Mouse (Mus musculus) forebrain, embryonic 10.5 days (tissue): Measurements from ENCODE around the gene Neurl1a. TPM values are rescaled to one million over a fixed set of nuclear protein-coding genes. Genes with fewer than 3 reads are reported as not detected.

ENCODE experiments used
- DNase-seq: peaks from one replicate; pipeline ENCODE4 v3.0.0-alpha.2; 2017; ENCODE audit warnings: low spot score; ENCODE audit errors: extremely low spot score
- H3K27ac ChIP-seq: fragments of 300-500 bp; sonication (generic); 2 replicates; pipeline ENCODE4 v1.5.1; 2016; ENCODE audit warnings: mild to moderate bottlenecking
- H3K27me3 ChIP-seq: fragments of 300-500 bp; sonication (generic); 2 replicates; pipeline ENCODE4 v1.6.1; 2016; ENCODE audit warnings: mild to moderate bottlenecking; ENCODE audit not compliant: poor library complexity, severe bottlenecking
- H3K36me3 ChIP-seq: fragments of 300-500 bp; sonication (generic); replicated peaks from 2 replicates; pipeline ENCODE4 v1.6.1; 2016; ENCODE audit warnings: mild to moderate bottlenecking, moderate library complexity
- H3K4me1 ChIP-seq: fragments of 300-500 bp; sonication (generic); 2 replicates; pipeline ENCODE4 v1.6.1; 2016
- H3K4me3 ChIP-seq: fragments of 300-500 bp; sonication (generic); 2 replicates; pipeline ENCODE4 v1.5.1; 2016; ENCODE audit warnings: mild to moderate bottlenecking, moderate library complexity
- H3K9me3 ChIP-seq: fragments of 300-500 bp; sonication (generic); 2 replicates; pipeline ENCODE4 v1.6.1; 2016; ENCODE audit warnings: mild to moderate bottlenecking, moderate library complexity
- WGBS: fragments of 180-500 bp; shearing (Covaris S2); methylation state at CpG from one replicate; pipeline ENCODE4 v1.1.7; 2016; 5-methylcytosine and 5-hydroxymethylcytosine counted together
- polyA plus RNA-seq: library from polyadenylated mRNA; unstranded; fragments of >200 nt; fragmentation: Nextera tagmentation; extraction: Ambion mirVana; gene quantifications from 2 replicates; pipeline ENCODE4 v1.2.1, GENCODE M21; 2016

The Neurl1a gene
- polyA plus RNA-seq, 1 experiment from 2014 or later, result 4.1 TPM

DNA sequence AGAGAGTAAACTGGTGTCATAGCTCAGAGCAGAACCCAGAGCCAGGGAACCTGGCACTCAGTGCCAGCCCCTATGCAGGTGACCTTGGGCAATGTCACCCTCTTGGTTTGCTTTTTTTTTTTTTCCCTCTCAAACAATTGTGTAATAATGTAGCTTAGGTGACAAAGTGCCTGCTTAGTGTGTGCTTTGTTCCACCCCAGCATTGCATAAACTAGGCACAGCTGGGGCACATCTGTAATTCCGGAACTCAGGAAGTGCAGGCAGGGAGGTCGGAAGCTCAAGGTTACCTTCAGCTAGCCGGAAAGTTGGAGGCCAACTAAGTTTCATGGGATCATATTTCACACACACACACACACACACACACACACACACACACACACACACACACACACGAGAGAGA, 28.8 kb upstream of the Neurl1a start:
- 70% methylated on average over 4 of the region's 4 CpGs for WGBS
- no peak for DNase-seq
- no peak overlapping the region for H3K27ac ChIP-seq
- H3K4me3 ChIP-seq, result no peak overlapping the region
- H3K4me1 ChIP-seq, result peaks cover 6% of the 10 kb centered on the region
- no peaks in the 10 kb centered on the region for H3K36me3 ChIP-seq
- H3K9me3 ChIP-seq, result no peaks in the 10 kb centered on the region
- H3K27me3 ChIP-seq, result peaks cover 34% of the 10 kb centered on the region

GRCm38 (mm10) chr19:47151332-47152061, 27.1 kb upstream of the Neurl1a start:
- DNase-seq, result peak; percentile 26
- Histone ChIP-seq H3K9me3 (no peaks in the 10 kb centered on the region), H3K4me3 (peak overlapping the region; percentile 51), H3K27me3 (peaks cover 34% of the 10 kb centered on the region), H3K27ac (peak overlapping the region; percentile 58), H3K36me3 (no peaks in the 10 kb centered on the region), H3K4me1 (peaks cover 6% of the 10 kb centered on the region)
- WGBS, result 26% methylated on average over 32 of the region's 32 CpGs

DNA sequence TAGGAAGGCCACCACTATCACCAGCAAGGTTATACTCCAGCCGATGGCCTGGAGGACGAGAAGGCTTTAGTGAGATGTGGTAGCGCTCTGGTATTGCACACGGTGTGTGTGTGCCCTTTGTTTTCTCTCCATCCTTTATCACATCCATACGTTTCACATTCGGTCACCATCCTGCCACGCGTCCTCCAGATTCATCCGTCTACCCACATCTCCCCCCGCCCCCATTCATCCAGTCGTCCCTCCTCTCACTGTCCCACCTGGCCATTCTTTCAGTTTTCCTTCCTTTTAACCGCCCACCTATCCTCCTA, 26.6 kb upstream of the Neurl1a start:
- H3K9me3 ChIP-seq, result no peaks in the 10 kb centered on the region
- peaks cover 6% of the 10 kb centered on the region for H3K4me1 ChIP-seq
- no peak for DNase-seq
- H3K27ac ChIP-seq, result peak overlapping the region; percentile 58
- peak overlapping the region; percentile 51 for H3K4me3 ChIP-seq
- 62% methylated on average over 12 of the region's 12 CpGs for WGBS
- no peaks in the 10 kb centered on the region for H3K36me3 ChIP-seq
- H3K27me3 ChIP-seq, result peaks cover 34% of the 10 kb centered on the region

DNA sequence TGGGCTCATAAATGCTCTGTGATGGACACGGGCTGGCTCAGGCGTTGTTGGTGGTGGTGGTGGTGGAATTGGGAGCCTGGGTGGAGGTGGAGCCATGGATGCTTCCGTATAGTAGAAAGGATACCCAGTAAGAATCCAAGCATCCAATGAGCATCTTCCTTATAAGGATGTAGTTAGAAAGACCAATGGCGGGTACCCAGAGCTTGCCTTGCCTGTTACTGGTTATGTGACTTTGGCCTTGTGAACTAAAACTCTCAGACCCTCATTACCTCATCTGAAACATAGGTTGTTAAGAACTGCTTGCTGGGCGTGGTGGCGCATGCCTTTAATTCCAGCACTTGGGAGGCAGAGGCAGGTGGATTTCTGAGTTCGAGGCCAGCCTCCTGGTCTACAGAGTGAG, 24.9 kb upstream of the Neurl1a start:
- no peak for DNase-seq
- Histone ChIP-seq H3K4me3 (no peak overlapping the region), H3K36me3 (no peaks in the 10 kb centered on the region), H3K27ac (no peak overlapping the region), H3K9me3 (no peaks in the 10 kb centered on the region), H3K27me3 (peaks cover 30% of the 10 kb centered on the region), H3K4me1 (peaks cover 6% of the 10 kb centered on the region)
- 90% methylated on average over 7 of the region's 7 CpGs for WGBS

DNA sequence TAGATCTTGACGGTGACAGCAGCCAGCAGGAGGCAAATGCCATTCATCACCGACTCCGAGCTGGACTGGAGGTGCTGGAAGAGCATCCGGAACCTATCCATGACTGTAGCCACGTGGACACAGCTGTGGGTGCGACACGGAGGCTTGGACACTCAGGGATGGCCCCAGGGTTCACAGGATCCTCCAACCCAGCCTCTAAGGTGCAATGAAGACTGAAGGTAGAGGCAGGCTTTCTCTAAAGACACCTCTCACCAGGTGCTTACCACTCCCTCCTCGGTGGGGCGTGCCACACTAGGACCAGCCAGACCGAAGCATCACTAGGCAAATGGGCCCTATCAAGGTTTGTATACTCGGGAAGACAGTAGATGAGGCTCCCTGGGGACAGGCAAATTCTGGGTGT, 21.0 kb upstream of the Neurl1a start, which contains the start of gene Calhm3:
TSS of gene Calhm3 (minus strand) at position 101 of the 400 bp plus-strand sequence.
- Histone ChIP-seq H3K36me3 (no peaks in the 10 kb centered on the region), H3K4me3 (no peak within 1 kb of the TSS), H3K27me3 (peaks cover 5% of the 10 kb centered on the region), H3K9me3 (no peaks in the 10 kb centered on the region), H3K4me1 (no peaks in the 10 kb centered on the region), H3K27ac (no peak within 1 kb of the TSS)
- no peak for DNase-seq
- WGBS, result 84% methylated on average over 11 of the region's 11 CpGs

DNA sequence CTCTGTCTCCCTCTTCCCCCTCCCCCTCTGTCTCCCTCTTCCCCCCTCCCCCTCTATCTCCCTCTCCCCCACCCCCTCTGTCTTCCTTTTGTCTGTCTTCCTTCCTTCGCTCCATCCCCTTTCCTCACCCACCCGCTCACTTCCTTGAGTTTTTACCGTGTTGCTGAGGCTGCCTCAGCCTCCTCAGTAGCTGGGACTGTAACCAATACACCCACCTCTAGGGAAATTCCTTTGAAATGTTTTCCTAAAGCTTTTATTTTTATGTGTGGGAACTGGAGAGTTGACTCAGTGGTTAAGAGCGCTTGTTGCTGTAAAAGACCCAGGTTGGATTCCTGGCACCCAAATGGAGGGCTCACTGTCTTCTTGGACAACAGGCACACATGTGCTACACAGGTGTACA, 17.0 kb upstream of the Neurl1a start:
- Histone ChIP-seq H3K4me3 (no peak overlapping the region), H3K9me3 (no peaks in the 10 kb centered on the region), H3K36me3 (no peaks in the 10 kb centered on the region), H3K27ac (no peak overlapping the region), H3K27me3 (no peaks in the 10 kb centered on the region), H3K4me1 (peaks cover 6% of the 10 kb centered on the region)
- DNase-seq, result no peak
- WGBS, result 67% methylated on average over 4 of the region's 4 CpGs

DNA sequence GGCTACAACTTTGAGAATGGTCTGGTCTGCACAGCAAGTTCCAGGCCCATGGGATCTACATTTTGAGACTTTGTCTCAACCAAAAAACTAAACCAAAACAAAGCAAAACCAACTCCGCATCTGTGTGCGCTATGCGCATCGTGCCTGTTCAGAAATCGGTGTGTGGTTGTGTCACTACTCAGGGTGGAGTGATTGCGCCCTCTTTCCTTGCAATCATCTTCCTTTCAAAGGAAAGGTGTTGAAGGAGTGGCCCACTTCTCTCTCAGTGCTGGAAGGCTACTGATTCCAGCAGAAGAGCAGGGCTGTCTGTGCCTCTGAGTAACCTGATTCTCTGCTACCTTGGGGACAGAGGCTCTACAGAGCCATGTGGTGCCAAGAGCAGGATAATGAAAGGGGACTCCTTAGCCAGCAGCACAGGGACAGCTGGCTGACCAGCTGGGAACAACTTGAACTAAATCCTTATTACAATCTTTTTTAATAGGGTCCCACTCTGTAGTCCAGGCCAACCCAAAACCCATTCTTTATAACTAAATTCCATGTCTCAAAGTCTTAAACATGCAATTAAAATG, 15.4 kb upstream of the Neurl1a start:
- 92% methylated on average over 6 of the region's 6 CpGs for WGBS
- Histone ChIP-seq H3K27me3 (peaks cover 5% of the 10 kb centered on the region; the same call in 1 of the 2 replicates), H3K36me3 (no peaks in the 10 kb centered on the region), H3K4me3 (no peak overlapping the region), H3K4me1 (peaks cover 12% of the 10 kb centered on the region), H3K27ac (no peak overlapping the region), H3K9me3 (no peaks in the 10 kb centered on the region)
- no peak for DNase-seq

GRCm38 (mm10) chr19:47166758-47167157, 11.9 kb upstream of the Neurl1a start:
- peaks cover 3% of the 10 kb centered on the region; the same call in 1 of the 2 replicates for H3K9me3 ChIP-seq
- 13% methylated on average over 3 of the region's 3 CpGs for WGBS
- peak; percentile 24 for DNase-seq
- H3K27ac ChIP-seq, result 0 out of 2 replicates have a peak overlapping the region, but pooled peaks have one; percentile 41
- no peaks in the 10 kb centered on the region for H3K36me3 ChIP-seq
- H3K4me1 ChIP-seq, result peaks cover 18% of the 10 kb centered on the region
- peaks cover 12% of the 10 kb centered on the region; the same call in 1 of the 2 replicates for H3K27me3 ChIP-seq
- no peak overlapping the region for H3K4me3 ChIP-seq

DNA sequence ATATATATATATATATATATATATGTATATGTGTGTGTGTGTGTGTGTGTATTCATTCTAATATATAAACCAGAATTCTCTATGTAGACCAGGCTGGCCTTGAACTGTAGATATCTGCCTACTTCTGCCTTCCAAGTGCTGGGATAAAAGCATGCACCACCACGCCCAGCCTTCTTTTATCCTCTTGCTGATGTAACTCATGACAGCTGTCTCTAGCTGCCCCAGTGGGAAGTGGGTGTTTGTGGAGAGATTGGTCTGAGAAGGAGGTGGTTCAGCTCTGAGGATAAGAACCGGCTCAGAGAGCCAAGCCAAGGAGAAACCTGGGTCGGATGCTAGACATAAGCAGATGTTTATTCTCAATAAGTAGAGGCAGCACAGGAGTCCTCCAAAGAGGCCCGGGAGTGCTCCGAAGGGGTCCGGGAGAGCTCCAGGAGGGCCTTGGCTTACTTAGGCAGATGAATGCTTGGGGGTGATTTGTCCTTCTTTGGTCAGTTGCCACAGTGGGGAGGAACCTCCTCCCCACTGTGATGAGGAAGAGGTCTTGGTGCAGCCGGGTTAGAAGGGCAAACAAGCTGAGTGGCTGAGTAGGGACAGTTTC, 10.9 kb upstream of the Neurl1a start:
- H3K27me3 ChIP-seq, result peaks cover 12% of the 10 kb centered on the region; the same call in 1 of the 2 replicates
- WGBS, result 56% methylated on average over 7 of the region's 7 CpGs
- peaks cover 18% of the 10 kb centered on the region for H3K4me1 ChIP-seq
- DNase-seq, result no peak
- H3K4me3 ChIP-seq, result no peak overlapping the region
- no peak overlapping the region for H3K27ac ChIP-seq
- no peaks in the 10 kb centered on the region for H3K36me3 ChIP-seq
- H3K9me3 ChIP-seq, result peaks cover 3% of the 10 kb centered on the region; the same call in 1 of the 2 replicates

DNA sequence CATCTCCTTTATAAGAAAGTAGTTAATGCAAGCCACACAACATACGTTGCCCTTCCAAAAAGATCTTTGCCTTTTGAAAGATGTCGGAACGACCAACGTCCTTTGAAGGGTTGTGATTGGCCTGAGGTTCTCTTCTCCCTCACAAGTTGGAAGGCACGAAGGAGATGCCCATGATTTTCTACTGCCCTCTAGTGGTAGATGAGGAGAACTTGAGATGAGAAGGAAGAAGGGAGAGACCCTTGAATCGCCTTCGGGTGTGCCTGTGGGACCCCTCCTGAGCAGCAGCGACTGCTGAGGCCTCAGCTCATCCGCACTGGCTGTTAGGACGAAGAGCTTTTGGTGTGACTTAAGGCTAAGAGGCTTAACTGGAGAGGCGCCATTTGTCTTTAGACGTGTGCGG, 10.4 kb upstream of the Neurl1a start:
- Histone ChIP-seq H3K27me3 (peaks cover 12% of the 10 kb centered on the region; the same call in 1 of the 2 replicates), H3K4me3 (peak overlapping the region; percentile 13), H3K4me1 (peaks cover 18% of the 10 kb centered on the region), H3K27ac (no peak overlapping the region), H3K36me3 (no peaks in the 10 kb centered on the region), H3K9me3 (peaks cover 3% of the 10 kb centered on the region; the same call in 1 of the 2 replicates)
- DNase-seq, result peak; percentile 38
- WGBS, result 8% methylated on average over 13 of the region's 13 CpGs

DNA sequence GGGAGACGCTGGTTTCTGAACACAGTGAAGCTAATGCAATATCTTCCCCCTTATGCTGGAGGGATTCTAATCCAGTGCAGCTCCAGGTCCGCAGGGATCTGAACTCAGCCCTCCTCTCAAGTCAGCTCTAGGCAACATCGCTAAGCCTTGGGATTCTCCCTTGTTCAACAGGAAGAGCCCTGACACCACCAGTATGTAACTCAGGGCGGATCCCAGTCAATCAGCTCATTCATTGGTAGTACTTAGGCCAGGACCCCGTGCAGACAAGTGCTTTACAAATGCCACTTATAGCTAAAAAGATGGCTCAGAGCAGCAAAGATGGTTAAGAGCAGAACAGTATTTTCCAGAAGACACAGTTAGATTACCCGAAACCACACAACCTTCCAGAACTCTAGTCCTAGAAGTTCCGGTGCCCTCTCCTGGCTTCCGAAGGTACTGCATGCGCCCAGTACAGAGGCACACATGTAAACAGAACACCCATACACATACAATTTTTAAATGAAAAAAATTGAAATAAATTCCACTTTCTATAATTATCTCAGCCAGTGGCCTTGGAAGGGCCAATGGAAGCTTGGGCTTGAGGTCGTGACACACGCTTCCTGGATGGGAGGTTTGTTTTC, 9.7 kb upstream of the Neurl1a start:
- H3K27me3 ChIP-seq, result peaks cover 12% of the 10 kb centered on the region; the same call in 1 of the 2 replicates
- H3K27ac ChIP-seq, result no peak overlapping the region
- DNase-seq, result peak; percentile 83
- peaks cover 18% of the 10 kb centered on the region for H3K4me1 ChIP-seq
- peaks cover 3% of the 10 kb centered on the region; the same call in 1 of the 2 replicates for H3K9me3 ChIP-seq
- no peaks in the 10 kb centered on the region for H3K36me3 ChIP-seq
- 28% methylated on average over 11 of the region's 11 CpGs for WGBS
- H3K4me3 ChIP-seq, result peak overlapping the region; percentile 13

DNA sequence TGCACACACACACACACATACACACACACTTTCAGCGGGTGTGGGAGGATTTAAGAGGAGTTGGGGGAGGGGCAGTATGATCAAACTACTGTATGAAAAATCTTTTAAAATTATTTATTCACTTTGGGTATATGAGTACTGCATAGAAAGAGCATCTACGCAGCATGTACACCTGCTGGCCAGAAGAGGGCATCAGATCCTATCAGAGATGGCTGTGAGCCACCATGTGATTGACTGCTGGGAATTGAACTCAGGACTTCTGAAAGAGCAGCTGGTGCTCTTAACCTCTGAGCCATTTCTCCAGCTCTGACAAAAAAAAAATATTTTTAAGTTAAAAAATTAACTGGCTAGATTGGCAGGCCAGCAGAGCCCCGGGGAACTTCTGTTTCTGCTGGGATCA, 4.1 kb upstream of the Neurl1a start:
- DNase-seq, result no peak
- Histone ChIP-seq H3K4me3 (no peak overlapping the region), H3K27me3 (peaks cover 47% of the 10 kb centered on the region), H3K9me3 (peaks cover 3% of the 10 kb centered on the region; the same call in 1 of the 2 replicates), H3K36me3 (no peaks in the 10 kb centered on the region), H3K4me1 (peaks cover 14% of the 10 kb centered on the region), H3K27ac (no peak overlapping the region)
- WGBS, result 60% methylated on average over 3 of the region's 3 CpGs
